Mouse (Mus musculus): ENCODE measurements around the gene Nptx1. TPM values are rescaled to one million over a fixed set of nuclear protein-coding genes. Genes with fewer than 3 reads are reported as not detected.

Nptx1 gene
- polyA plus RNA-seq, 1 experiment from 2014 or later = 4.7 TPM

GRCm38 (mm10) chr11:119563166-119563565, 15.6 kb upstream of the Nptx1 start:
- H3K27me3 ChIP-seq = peaks cover 24% of the 10 kb centered on the region; the same call in 1 of the 2 replicates
- no peaks in the 10 kb centered on the region for H3K36me3 ChIP-seq (ENCODE audit: poor library complexity, severe bottlenecking)
- ATAC-seq = no peak
- H3K4me1 ChIP-seq = peaks cover 31% of the 10 kb centered on the region
- H3K9me3 ChIP-seq (replicated peaks) = no peaks in the 10 kb centered on the region
- H3K27ac ChIP-seq = no peak overlapping the region
- no peak overlapping the region for H3K4me2 ChIP-seq
- 74% methylated on average over 9 of the region's 9 CpGs for WGBS
- no peak overlapping the region for H3K4me3 ChIP-seq
- H3K9ac ChIP-seq = no peak overlapping the region

GRCm38 (mm10) chr11:119562286-119562685, 14.7 kb upstream of the Nptx1 start:
- Histone ChIP-seq H3K9me3 (replicated peaks) (no peaks in the 10 kb centered on the region), H3K4me1 (peaks cover 39% of the 10 kb centered on the region), H3K36me3 (ENCODE audit: poor library complexity, severe bottlenecking) (no peaks in the 10 kb centered on the region), H3K4me2 (no peak overlapping the region), H3K4me3 (no peak overlapping the region), H3K27ac (no peak overlapping the region), H3K9ac (no peak overlapping the region), H3K27me3 (peaks cover 24% of the 10 kb centered on the region; the same call in 1 of the 2 replicates)
- 22% methylated on average over 6 of the region's 6 CpGs for WGBS
- no peak for ATAC-seq

GRCm38 (mm10) chr11:119558870-119559610, 11.5 kb upstream of the Nptx1 start:
- peaks cover 43% of the 10 kb centered on the region for H3K4me1 ChIP-seq
- H3K4me2 ChIP-seq = peak overlapping the region; percentile 24
- 1% methylated on average over 9 of the region's 9 CpGs for WGBS
- peak overlapping the region; percentile 47; the same call in 1 of the 2 replicates for H3K9ac ChIP-seq
- no peak overlapping the region for H3K4me3 ChIP-seq
- peak; percentile 76 for ATAC-seq
- H3K9me3 ChIP-seq (replicated peaks) = no peaks in the 10 kb centered on the region
- H3K36me3 ChIP-seq (ENCODE audit: poor library complexity, severe bottlenecking) = no peaks in the 10 kb centered on the region
- peaks cover 16% of the 10 kb centered on the region for H3K27me3 ChIP-seq
- peak overlapping the region; percentile 75 for H3K27ac ChIP-seq

GRCm38 (mm10) chr11:119557940-119558869, 10.7 kb upstream of the Nptx1 start:
- Histone ChIP-seq H3K27ac (peak overlapping the region; percentile 75), H3K4me1 (peaks cover 47% of the 10 kb centered on the region), H3K4me3 (no peak overlapping the region), H3K27me3 (peaks cover 13% of the 10 kb centered on the region), H3K9ac (peak overlapping the region; percentile 47; the same call in 1 of the 2 replicates), H3K4me2 (peak overlapping the region; percentile 24), H3K9me3 (replicated peaks) (no peaks in the 10 kb centered on the region), H3K36me3 (ENCODE audit: poor library complexity, severe bottlenecking) (no peaks in the 10 kb centered on the region)
- WGBS = 10% methylated on average over 17 of the region's 17 CpGs
- peak; percentile 50 for ATAC-seq

GRCm38 (mm10) chr11:119555170-119555569, 7.6 kb upstream of the Nptx1 start:
- H3K9me3 ChIP-seq (replicated peaks) = no peaks in the 10 kb centered on the region
- 93% methylated on average over 7 of the region's 7 CpGs for WGBS
- H3K4me3 ChIP-seq = no peak overlapping the region
- H3K4me1 ChIP-seq = peaks cover 68% of the 10 kb centered on the region
- H3K4me2 ChIP-seq = no peak overlapping the region
- peaks cover 26% of the 10 kb centered on the region for H3K27me3 ChIP-seq
- H3K27ac ChIP-seq = no peak overlapping the region
- no peaks in the 10 kb centered on the region for H3K36me3 ChIP-seq (ENCODE audit: poor library complexity, severe bottlenecking)
- ATAC-seq = no peak
- H3K9ac ChIP-seq = no peak overlapping the region

- Histone ChIP-seq H3K4me2 (no peak overlapping the region), H3K36me3 (ENCODE audit: poor library complexity, severe bottlenecking) (no peaks in the 10 kb centered on the region), H3K4me1 (peaks cover 68% of the 10 kb centered on the region), H3K4me3 (no peak overlapping the region), H3K9me3 (replicated peaks) (no peaks in the 10 kb centered on the region), H3K9ac (no peak overlapping the region), H3K27me3 (peaks cover 30% of the 10 kb centered on the region), H3K27ac (no peak overlapping the region)
- no peak for ATAC-seq
- WGBS = 83% methylated on average over 7 of the region's 7 CpGs
These were observed 7.2 kb upstream of the Nptx1 start for GRCm38 (mm10) chr11:119554706-119555105.

GRCm38 (mm10) chr11:119552902-119553802, 5.6 kb upstream of the Nptx1 start:
- no peaks in the 10 kb centered on the region for H3K9me3 ChIP-seq (replicated peaks)
- 71% methylated on average over 9 of the region's 9 CpGs for WGBS
- H3K4me1 ChIP-seq = peaks cover 68% of the 10 kb centered on the region
- no peak overlapping the region for H3K27ac ChIP-seq
- no peak overlapping the region for H3K4me2 ChIP-seq
- ATAC-seq = no peak
- no peak overlapping the region for H3K9ac ChIP-seq
- H3K27me3 ChIP-seq = peaks cover 45% of the 10 kb centered on the region
- H3K4me3 ChIP-seq = no peak overlapping the region
- no peaks in the 10 kb centered on the region for H3K36me3 ChIP-seq (ENCODE audit: poor library complexity, severe bottlenecking)

- Histone ChIP-seq H3K27ac (no peak overlapping the region), H3K36me3 (ENCODE audit: poor library complexity, severe bottlenecking) (no peaks in the 10 kb centered on the region), H3K4me3 (no peak overlapping the region), H3K9ac (0 out of 2 replicates have a peak overlapping the region, but pooled peaks have one; percentile 3), H3K9me3 (replicated peaks) (no peaks in the 10 kb centered on the region), H3K4me1 (peaks cover 67% of the 10 kb centered on the region), H3K27me3 (peaks cover 54% of the 10 kb centered on the region), H3K4me2 (no peak overlapping the region)
- ATAC-seq = no peak
- 70% methylated on average over 1 of the region's 1 CpGs for WGBS
These were observed 4.7 kb upstream of the Nptx1 start for GRCm38 (mm10) chr11:119552301-119552700.

- Histone ChIP-seq H3K9me3 (replicated peaks) (no peaks in the 10 kb centered on the region), H3K36me3 (ENCODE audit: poor library complexity, severe bottlenecking) (no peaks in the 10 kb centered on the region), H3K4me1 (peaks cover 72% of the 10 kb centered on the region), H3K4me3 (no peak overlapping the region), H3K27ac (peak overlapping the region; percentile 63), H3K4me2 (peak overlapping the region; percentile 13; the same call in 1 of the 2 replicates), H3K9ac (peak overlapping the region; percentile 40; the same call in 1 of the 2 replicates), H3K27me3 (peaks cover 62% of the 10 kb centered on the region)
- ATAC-seq = no peak
- 51% methylated on average over 3 of the region's 3 CpGs for WGBS
These were observed 3.9 kb upstream of the Nptx1 start for GRCm38 (mm10) chr11:119551468-119551867.

GRCm38 (mm10) chr11:119550546-119551335, 3.2 kb upstream of the Nptx1 start:
- Histone ChIP-seq H3K4me3 (no peak overlapping the region), H3K27ac (peak overlapping the region; percentile 63), H3K4me2 (peak overlapping the region; percentile 13; the same call in 1 of the 2 replicates), H3K27me3 (peaks cover 68% of the 10 kb centered on the region), H3K36me3 (ENCODE audit: poor library complexity, severe bottlenecking) (no peaks in the 10 kb centered on the region), H3K9ac (peak overlapping the region; percentile 40; the same call in 1 of the 2 replicates), H3K9me3 (replicated peaks) (no peaks in the 10 kb centered on the region), H3K4me1 (peaks cover 79% of the 10 kb centered on the region)
- ATAC-seq = peak; percentile 54
- WGBS = 32% methylated on average over 10 of the region's 10 CpGs
